Mouse (Mus musculus) limb, embryonic 15.5 days (tissue): ENCODE measurements at regions not wholly inside any gene's neighbourhood (a gene's known extent, or its start where the extent isn't known, plus 50 kb on each side); places are given as distances from the start of the nearest gene placed in this dataset.

ENCODE experiments used
- ATAC-seq: fragments of 200-750 bp; cut with Nextera tagmentation; 2 replicates; pipeline ENCODE4 v1.8.0; 2017; ENCODE audit warnings: low read depth, moderate TSS enrichment; ENCODE audit not compliant: insufficient number of reproducible peaks, low FRiP score, low TSS enrichment
- H3K27ac ChIP-seq: fragments of 300-500 bp; sonication (generic); 2 replicates; pipeline ENCODE4 v1.5.1; 2015; ENCODE audit warnings: moderate library complexity, mild to moderate bottlenecking, inconsistent platforms
- H3K27me3 ChIP-seq: fragments of 300-500 bp; sonication (generic); 2 replicates; pipeline ENCODE4 v1.6.1; 2015; ENCODE audit warnings: inconsistent platforms
- H3K36me3 ChIP-seq: fragments of 300-500 bp; sonication (generic); 2 replicates; pipeline ENCODE4 v1.6.1; 2015; ENCODE audit warnings: inconsistent platforms
- H3K4me1 ChIP-seq: fragments of 300-500 bp; sonication (generic); 2 replicates; pipeline ENCODE4 v1.6.1; 2015; ENCODE audit warnings: inconsistent platforms
- H3K4me2 ChIP-seq: fragments of 300-500 bp; sonication (generic); 2 replicates; pipeline ENCODE4 v1.6.1; 2015; ENCODE audit warnings: mild to moderate bottlenecking, inconsistent platforms
- H3K4me3 ChIP-seq: fragments of 300-500 bp; sonication (generic); 2 replicates; pipeline ENCODE4 v1.5.1; 2015; ENCODE audit warnings: mild to moderate bottlenecking, inconsistent platforms
- H3K9ac ChIP-seq: fragments of 300-500 bp; sonication (generic); 2 replicates; pipeline ENCODE4 v1.6.1; 2015; ENCODE audit warnings: inconsistent platforms
- H3K9me3 ChIP-seq: fragments of 300-500 bp; sonication (generic); 2 replicates; pipeline ENCODE4 v1.6.1; 2016; ENCODE audit warnings: inconsistent platforms
- WGBS: fragments of 180-500 bp; shearing (Covaris S2); methylation state at CpG from one replicate; pipeline ENCODE4 v1.1.7; 2015; 5-methylcytosine and 5-hydroxymethylcytosine counted together

DNA sequence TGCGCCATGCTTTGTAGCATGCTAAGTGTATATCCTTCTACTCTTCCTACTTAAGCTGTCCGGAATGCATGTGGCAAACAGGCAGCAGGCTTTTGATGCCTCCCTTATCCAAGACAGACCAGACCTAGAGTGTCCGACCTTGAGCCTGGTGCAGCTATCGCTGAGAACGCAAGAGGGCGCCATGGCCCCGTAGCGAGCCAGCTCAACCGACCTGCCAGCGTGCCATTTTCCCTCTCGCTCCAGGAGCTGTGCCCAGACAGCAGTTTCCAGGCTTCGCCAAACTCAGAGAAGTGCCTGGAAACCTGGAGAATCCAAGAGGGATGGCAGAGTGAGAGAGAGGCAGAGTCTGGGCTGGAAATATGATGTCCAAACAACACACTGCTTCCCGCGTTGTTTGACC, 155.8 kb upstream of the Gm12830 start:
- 3% methylated on average over 14 of the region's 14 CpGs for WGBS
- peak; percentile 61; the same call in 1 of the 2 replicates for ATAC-seq
- no peak overlapping the region for H3K9ac ChIP-seq
- H3K4me2 ChIP-seq = peak overlapping the region; percentile 41
- peaks cover 88% of the 10 kb centered on the region for H3K27me3 ChIP-seq
- 0 out of 2 replicates have a peak overlapping the region, but pooled peaks have one; percentile 12 for H3K4me3 ChIP-seq
- no peak overlapping the region for H3K27ac ChIP-seq
- H3K4me1 ChIP-seq = peaks cover 22% of the 10 kb centered on the region
- no peaks in the 10 kb centered on the region for H3K9me3 ChIP-seq
- no peaks in the 10 kb centered on the region for H3K36me3 ChIP-seq

DNA sequence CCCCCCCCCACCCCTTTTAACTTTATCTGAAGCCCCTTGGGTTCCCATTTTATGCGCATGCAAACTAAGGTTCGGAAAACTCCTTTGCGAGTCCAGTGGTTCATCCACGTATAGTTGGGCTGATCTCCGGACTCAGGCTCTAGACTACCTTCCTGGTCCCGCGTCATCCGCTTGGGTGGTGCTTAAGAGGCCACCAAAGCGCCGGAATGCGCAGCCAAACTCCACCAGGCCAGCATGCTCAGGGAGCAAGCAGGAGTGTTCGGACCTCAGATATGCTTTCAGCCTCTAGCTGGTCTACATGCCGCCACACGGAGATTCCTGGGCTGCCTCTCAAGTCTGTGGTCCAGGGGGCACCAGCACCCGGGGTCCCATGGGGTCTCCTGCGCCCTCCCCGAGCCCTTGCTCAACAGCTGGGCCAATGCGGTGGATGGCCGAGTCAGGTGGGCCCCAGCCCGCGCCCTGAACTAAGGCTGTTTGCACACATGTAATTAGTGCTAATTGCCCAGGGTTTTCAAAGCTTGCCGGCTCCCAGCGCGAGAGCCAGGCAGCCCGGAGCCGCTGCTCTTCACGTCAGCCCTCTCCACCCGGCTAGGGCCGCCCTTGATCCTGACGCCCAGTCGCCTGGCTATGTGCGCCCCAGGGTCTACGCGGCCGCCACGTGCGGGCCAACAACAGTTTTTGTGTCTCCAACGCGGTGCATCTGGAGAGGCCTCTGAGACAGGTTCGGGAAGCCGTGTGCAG, 155.1 kb upstream of the Gm12830 start:
- WGBS = 5% methylated on average over 41 of the region's 41 CpGs
- peak overlapping the region; percentile 14; the same call in 1 of the 2 replicates for H3K9ac ChIP-seq
- peak overlapping the region; percentile 41 for H3K4me2 ChIP-seq

GRCm38 (mm10) chr4:114666979-114667328, 154.6 kb upstream of the Gm12830 start:
- no peaks in the 10 kb centered on the region for H3K9me3 ChIP-seq
- no peak overlapping the region for H3K9ac ChIP-seq
- no peak overlapping the region for H3K27ac ChIP-seq
- H3K4me2 ChIP-seq = peak overlapping the region; percentile 41
- 5% methylated on average over 12 of the region's 13 CpGs for WGBS
- H3K4me1 ChIP-seq = peaks cover 22% of the 10 kb centered on the region
- peak overlapping the region; percentile 20 for H3K4me3 ChIP-seq
- no peak for ATAC-seq
- H3K27me3 ChIP-seq = peaks cover 93% of the 10 kb centered on the region
- no peaks in the 10 kb centered on the region for H3K36me3 ChIP-seq

More for the DNA sequence above, 155.1 kb upstream of the Gm12830 start:
- Histone ChIP-seq H3K36me3 (no peaks in the 10 kb centered on the region), H3K4me1 (peaks cover 22% of the 10 kb centered on the region), H3K27me3 (peaks cover 88% of the 10 kb centered on the region), H3K9me3 (no peaks in the 10 kb centered on the region), H3K27ac (no peak overlapping the region), H3K4me3 (peak overlapping the region; percentile 20)
- ATAC-seq = 0 out of 2 replicates have a peak, but pooled peaks have one; percentile 11

DNA sequence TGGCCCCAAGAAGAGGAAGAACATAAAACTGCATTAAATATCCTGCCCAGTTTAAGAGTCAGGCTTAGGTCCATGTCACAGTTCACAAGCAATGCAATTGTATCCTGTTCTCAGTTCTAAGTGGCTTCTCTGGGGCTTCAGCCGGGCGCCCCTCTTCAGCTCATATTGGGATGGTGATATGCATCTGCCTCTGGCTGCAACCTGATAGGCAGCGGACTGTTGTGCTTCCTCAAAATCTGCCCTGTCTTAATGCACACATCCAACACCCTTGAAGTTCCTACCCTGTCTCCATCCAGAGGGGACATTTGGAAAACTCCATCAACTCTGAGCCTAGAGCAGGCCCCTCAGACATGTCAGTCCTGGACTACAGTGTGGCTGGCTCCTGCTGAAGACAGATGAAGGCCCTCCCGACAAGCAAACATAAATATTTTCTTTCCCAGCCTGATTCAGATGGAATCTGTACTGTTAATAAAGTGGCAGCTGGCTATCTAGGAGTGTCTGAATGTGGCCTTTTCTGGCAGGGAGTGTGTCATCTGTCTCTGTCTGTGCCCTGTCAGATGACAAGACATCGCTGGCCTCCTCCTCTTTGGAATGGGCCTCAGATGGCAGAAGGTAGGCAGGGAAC, 149.3 kb upstream of the Gm12830 start:
- H3K36me3 ChIP-seq = no peaks in the 10 kb centered on the region
- peaks cover 9% of the 10 kb centered on the region; the same call in 1 of the 2 replicates for H3K4me1 ChIP-seq
- H3K4me3 ChIP-seq = no peak overlapping the region
- no peak for ATAC-seq
- no peak overlapping the region for H3K9ac ChIP-seq
- no peaks in the 10 kb centered on the region for H3K9me3 ChIP-seq
- no peak overlapping the region for H3K4me2 ChIP-seq
- H3K27ac ChIP-seq = no peak overlapping the region
- 73% methylated on average over 5 of the region's 5 CpGs for WGBS
- H3K27me3 ChIP-seq = peaks cover 51% of the 10 kb centered on the region

- H3K9me3 ChIP-seq = no peaks in the 10 kb centered on the region
- no peak overlapping the region for H3K4me2 ChIP-seq
- H3K36me3 ChIP-seq = no peaks in the 10 kb centered on the region
- peaks cover 15% of the 10 kb centered on the region; the same call in 1 of the 2 replicates for H3K27me3 ChIP-seq
- no peak overlapping the region for H3K4me3 ChIP-seq
- H3K27ac ChIP-seq = no peak overlapping the region
- peaks cover 30% of the 10 kb centered on the region for H3K4me1 ChIP-seq
- no peak for ATAC-seq
- no peak overlapping the region for H3K9ac ChIP-seq
- 46% methylated on average over 13 of the region's 13 CpGs for WGBS
Measured at GRCm38 (mm10) chr4:114676908-114677898, 144.3 kb upstream of the Gm12830 start.

DNA sequence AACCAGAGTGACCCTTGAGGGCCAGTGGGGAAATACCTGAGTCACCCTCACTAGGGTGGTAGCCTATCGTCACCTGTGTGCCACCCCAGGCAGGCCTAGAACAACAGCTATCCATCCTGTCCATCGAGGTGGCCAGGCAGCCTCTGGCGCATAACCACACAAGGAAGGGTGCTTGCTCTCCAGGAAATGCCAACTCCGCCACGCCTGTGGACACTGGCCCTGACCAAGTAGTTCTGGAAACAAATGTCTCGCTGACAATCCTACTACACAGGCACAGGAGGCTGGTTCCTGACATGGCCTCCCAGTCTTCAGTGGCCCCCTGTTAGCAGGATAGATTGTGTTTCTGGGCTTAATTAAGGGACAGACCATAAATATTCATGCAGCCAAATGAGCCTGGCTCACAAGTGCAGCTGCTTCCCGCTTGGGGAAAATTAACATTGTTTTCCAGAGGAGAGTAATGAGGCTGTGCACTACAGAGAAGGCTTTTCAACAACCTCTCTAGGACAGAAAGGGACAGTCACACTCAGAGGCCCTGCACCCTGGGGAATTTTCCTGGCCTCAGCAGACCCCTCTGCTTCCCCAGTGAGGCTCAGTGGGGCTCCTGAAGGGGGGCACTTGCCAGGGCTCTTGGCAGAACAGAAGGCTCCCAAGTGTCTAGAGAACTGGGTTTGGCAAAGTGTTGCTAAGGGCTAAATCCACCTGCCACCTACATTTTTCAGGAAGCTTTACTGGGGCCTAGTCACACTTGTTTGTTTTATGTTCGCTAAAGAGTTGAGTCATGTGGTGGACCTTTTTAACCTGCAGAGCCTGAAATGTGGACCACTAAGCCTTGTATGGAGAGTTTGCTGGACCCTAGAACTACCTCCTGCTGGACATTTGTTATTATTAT, 143.2 kb upstream of the Gm12830 start:
- Histone ChIP-seq H3K27ac (no peak overlapping the region), H3K9ac (no peak overlapping the region), H3K36me3 (no peaks in the 10 kb centered on the region), H3K4me3 (no peak overlapping the region), H3K4me2 (no peak overlapping the region), H3K4me1 (peaks cover 30% of the 10 kb centered on the region), H3K9me3 (no peaks in the 10 kb centered on the region), H3K27me3 (peaks cover 15% of the 10 kb centered on the region; the same call in 1 of the 2 replicates)
- 54% methylated on average over 8 of the region's 8 CpGs for WGBS
- no peak for ATAC-seq

DNA sequence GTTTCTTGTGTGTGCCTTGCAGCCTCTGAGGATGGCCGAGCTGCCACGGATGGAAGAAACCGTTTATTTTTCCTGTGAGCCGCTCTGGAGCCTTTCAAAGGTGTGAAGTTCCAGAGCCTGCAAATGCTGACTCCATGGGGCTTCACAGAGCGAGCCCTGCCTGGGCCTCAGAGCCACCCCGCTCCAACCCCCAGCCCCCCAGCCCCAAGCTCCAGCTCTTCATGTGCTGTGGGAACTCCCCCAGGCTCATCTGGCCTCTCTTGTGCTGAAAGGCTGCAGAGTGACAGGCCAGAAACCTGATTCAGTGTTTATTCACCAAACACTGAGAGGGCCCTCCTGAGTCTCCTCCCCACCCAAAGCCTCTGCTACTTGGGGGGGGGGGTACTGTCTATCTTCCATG, 141.2 kb upstream of the Gm12830 start:
- Histone ChIP-seq H3K4me2 (no peak overlapping the region), H3K4me1 (peaks cover 37% of the 10 kb centered on the region), H3K9ac (no peak overlapping the region), H3K4me3 (no peak overlapping the region), H3K27ac (peak overlapping the region; percentile 54), H3K9me3 (no peaks in the 10 kb centered on the region), H3K27me3 (peaks cover 24% of the 10 kb centered on the region), H3K36me3 (no peaks in the 10 kb centered on the region)
- 27% methylated on average over 6 of the region's 6 CpGs for WGBS
- peak; percentile 64 for ATAC-seq

DNA sequence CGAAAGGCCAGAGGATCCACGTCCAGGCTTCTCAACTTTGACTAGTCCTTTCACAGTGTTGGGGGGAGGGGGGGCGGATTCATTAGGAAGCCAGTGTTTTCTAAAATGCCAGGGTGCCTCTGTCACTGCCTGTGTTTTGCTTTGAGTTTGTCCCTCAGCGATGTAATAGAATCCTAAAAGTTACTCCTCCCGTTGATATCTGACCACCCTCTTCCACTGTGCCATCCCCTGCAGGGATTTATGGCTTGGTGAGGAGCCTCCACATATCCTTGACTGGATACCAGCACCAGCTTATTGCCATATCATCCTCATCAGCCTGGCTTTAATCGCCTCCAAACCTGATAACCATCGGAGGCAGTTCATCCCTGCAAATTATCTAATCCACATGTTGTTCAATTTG, 138.6 kb upstream of the Gm12830 start:
- ATAC-seq = no peak
- Histone ChIP-seq H3K36me3 (no peaks in the 10 kb centered on the region), H3K4me1 (peaks cover 36% of the 10 kb centered on the region)

GRCm38 (mm10) chr4:114683696-114684095, 137.8 kb upstream of the Gm12830 start:
- WGBS = 56% methylated on average over 5 of the region's 5 CpGs
- H3K9me3 ChIP-seq = no peaks in the 10 kb centered on the region
- H3K36me3 ChIP-seq = no peaks in the 10 kb centered on the region
- H3K4me3 ChIP-seq = no peak overlapping the region
- H3K27me3 ChIP-seq = peaks cover 35% of the 10 kb centered on the region
- no peak overlapping the region for H3K9ac ChIP-seq
- no peak overlapping the region for H3K4me2 ChIP-seq
- peaks cover 36% of the 10 kb centered on the region for H3K4me1 ChIP-seq
- H3K27ac ChIP-seq = no peak overlapping the region
- ATAC-seq = no peak

More for the DNA sequence above, 138.6 kb upstream of the Gm12830 start:
- H3K27me3 ChIP-seq = peaks cover 35% of the 10 kb centered on the region
- no peak overlapping the region for H3K9ac ChIP-seq
- WGBS = 48% methylated on average over 7 of the region's 7 CpGs
- H3K4me3 ChIP-seq = no peak overlapping the region
- no peaks in the 10 kb centered on the region for H3K9me3 ChIP-seq
- no peak overlapping the region for H3K4me2 ChIP-seq
- H3K27ac ChIP-seq = no peak overlapping the region

DNA sequence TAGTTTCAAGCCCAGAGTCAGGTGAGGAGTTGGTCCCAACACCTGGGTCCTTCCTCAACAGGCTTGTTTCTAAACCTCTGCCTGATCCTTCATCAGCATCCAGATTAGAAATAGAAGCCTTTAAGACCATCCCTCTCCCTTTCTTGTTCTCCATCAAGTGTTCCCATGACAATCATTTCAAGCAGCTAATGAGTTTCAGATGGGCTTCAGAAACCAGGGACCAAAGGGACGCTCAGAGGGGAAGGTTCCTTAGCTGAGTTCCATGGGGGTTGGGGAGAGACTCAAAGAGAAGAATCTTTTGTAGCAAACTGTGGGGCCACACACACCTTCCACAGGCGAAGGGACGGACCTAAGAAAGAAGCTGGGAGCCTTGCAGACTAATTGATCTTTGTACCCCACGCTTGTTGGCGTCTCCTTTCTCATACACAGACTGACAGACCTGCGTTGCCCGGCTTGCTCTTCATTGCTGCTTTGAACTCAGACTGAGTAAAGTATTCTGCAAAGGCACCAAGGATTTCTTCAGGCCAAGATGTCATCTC, 136.6 kb upstream of the Gm12830 start:
- WGBS = 56% methylated on average over 7 of the region's 7 CpGs
- Histone ChIP-seq H3K27me3 (peaks cover 34% of the 10 kb centered on the region), H3K36me3 (no peaks in the 10 kb centered on the region), H3K27ac (no peak overlapping the region), H3K4me1 (peaks cover 35% of the 10 kb centered on the region), H3K9ac (no peak overlapping the region), H3K4me3 (no peak overlapping the region), H3K4me2 (no peak overlapping the region), H3K9me3 (no peaks in the 10 kb centered on the region)
- ATAC-seq = no peak
